Mouse (Mus musculus): ENCODE results near the gene Wbp2nl.
A peak's percentile ranks its signal among the peaks of the same experiment; 100 is the strongest.

Wbp2nl gene

DNA sequence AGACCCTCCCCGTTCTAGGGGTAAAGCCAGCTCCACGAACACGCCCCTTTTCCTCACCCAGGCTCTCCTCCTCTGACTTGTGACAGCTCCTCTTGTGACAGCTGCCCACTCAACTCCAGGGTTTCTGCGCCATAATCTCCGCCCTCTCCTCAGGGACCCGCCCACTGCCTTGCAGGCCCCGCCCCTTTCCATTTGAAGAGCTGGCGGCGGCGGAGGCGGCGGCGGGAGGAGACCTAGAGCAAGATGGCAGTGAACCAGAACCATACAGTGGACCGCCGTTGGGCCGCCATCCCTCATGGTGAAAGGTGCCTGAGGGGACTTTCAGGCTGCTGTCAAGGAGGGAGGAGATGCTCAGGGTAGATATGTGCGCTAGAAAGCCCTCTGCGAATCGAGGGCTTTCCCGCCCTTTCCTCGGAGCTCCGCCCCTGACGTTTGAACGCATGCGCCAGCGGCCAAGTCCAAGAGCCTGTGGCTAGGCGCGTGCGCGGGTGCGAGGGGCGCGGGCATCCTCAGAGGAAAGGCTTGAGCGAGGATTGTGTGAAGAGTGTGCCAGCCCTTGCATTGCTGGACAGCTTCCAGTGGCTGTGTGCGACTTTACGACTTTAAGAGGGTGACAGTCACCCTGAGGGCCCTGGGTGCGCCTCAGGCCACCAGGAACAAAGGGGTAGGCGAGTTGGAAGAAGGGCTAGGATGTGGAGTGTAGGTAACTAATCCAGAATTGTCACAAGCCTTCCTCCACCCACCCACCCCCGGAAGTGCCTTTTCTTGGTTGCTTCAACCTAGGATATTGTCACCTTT is at the start of gene Wbp2nl:
Gene Wbp2nl (plus strand): TSS at position 191 of the 798 bp plus-strand sequence.
- DNase-seq (ENCODE audit: low read depth, low spot score) = no peak

DNA sequence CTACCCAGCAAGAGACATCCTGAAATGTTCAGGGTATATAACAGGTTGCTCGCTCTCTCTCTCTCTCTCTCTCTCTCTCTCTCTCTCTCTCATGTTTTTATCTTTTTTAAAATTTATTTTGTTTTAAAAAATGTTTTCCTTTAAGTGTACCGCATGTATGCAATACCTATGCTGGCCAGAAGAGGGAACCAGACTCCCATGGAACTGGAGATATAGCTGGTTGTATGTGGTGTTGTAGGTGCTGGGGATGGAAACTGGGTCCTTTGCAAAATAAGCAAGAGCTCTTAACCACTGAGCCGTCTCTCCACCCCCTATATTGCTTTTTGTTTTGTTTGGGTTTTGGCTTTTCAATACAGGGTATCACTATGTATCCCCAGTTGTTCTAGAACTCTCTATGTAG is 47.2 kb upstream of the Wbp2nl start:
- DNase-seq (ENCODE audit: low read depth, low spot score) = no peak

DNA sequence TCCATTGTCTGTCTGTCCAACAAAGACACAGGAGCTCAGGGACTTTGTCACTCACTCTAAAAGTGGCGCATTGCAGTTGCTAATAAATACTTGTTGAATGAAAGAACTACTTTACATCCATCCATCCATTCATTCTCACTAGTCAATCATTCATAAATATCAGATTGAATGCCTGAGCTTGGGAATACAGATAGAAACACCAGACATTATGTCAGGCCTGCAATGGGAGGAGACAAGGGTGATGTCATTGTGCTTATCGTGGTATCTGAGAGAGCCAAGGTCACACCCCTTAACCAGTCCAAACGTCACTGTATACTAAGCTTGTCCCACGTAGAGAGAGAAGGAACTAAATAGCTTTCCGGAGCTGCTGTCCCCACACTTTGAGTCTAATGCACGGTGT is 46.7 kb upstream of the Wbp2nl start, which contains the start of gene 1500009C09Rik:
Gene 1500009C09Rik (plus strand): TSS at position 301 of the 400 bp plus-strand sequence.
- no peak for DNase-seq (ENCODE audit: low read depth, low spot score)

- DNase-seq (ENCODE audit: low read depth, low spot score) = no peak
Observed at GRCm38 (mm10) chr15:82255248-82255647, 43.5 kb upstream of the Wbp2nl start.

- DNase-seq (ENCODE audit: low read depth, low spot score) = no peak
Observed at GRCm38 (mm10) chr15:82255944-82256383, 42.8 kb upstream of the Wbp2nl start.

DNA sequence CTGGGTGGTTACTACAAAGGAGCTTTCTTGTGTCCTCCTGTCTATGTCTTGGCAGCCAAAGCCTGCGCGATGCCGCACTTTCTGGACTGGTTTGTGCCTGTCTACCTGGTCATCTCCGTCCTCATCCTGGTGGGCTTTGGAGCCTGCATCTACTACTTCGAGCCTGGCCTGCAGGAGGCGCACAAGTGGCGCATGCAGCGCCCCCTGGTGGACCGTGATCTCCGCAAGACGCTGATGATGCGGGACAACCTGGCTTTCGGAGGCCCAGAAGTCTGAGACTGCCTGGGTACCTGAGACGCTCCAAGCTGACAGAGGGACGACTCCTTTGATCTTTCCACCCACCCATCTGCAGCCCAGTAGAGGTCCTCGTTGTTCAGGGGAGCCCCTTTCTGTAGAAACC is 39.2 kb upstream of the Wbp2nl start:
- peak; percentile 39 for DNase-seq (ENCODE audit: low read depth, low spot score)

- DNase-seq (ENCODE audit: low read depth, low spot score) = peak; percentile 38
Observed at GRCm38 (mm10) chr15:82266356-82266755, 32.4 kb upstream of the Wbp2nl start.

DNA sequence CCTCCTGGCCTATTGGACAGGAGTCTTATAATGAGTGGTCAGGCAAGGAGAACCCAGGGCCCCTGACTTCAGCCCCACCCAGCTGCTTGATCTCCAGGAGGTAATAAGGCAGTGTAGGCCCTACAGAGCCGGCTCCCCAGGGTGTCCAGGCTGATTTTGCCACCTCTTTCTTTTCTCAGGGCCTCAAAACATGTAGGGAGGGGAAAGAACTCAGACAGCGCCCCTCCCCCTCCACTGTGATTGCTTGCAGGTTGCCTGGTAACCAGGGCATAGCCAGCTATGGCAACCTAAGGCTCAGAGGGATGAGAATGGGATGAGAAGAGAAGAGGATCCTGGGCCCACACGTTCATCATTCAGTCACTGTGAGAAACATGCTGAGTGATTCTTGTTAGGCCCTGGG is 30.6 kb upstream of the Wbp2nl start:
- DNase-seq (ENCODE audit: low read depth, low spot score) = no peak

GRCm38 (mm10) chr15:82268783-82269182 is 30.0 kb upstream of the Wbp2nl start:
- DNase-seq (ENCODE audit: low read depth, low spot score) = no peak

DNA sequence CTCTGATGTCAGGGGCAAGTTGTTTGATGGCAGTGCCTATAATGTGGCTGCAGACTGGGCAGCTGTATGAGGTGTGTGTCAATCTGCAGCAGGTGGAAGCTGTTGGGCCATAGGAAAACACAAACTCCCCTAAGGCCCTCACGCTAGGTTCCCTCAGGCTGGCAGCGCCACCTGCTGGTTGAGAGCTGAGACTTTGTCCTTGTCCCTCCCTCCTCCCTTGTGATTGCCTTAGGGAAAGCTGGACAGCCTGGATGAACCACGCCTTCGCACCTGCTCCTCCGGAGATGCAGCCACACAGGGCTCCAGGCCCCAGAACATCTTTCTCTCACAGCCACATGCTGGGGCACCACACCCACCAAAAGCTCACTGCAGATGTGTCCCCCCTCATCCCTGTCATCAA is 27.6 kb upstream of the Wbp2nl start:
- DNase-seq (ENCODE audit: low read depth, low spot score) = peak; percentile 53

- no peak for DNase-seq (ENCODE audit: low read depth, low spot score)
Observed at GRCm38 (mm10) chr15:82272295-82272694, 26.5 kb upstream of the Wbp2nl start.

GRCm38 (mm10) chr15:82274593-82274926 is 24.2 kb upstream of the Wbp2nl start, which contains the start of gene Sept3:
Gene Sept3 (plus strand): TSS chr15:82274893.
- DNase-seq (ENCODE audit: low read depth, low spot score) = no peak

DNA sequence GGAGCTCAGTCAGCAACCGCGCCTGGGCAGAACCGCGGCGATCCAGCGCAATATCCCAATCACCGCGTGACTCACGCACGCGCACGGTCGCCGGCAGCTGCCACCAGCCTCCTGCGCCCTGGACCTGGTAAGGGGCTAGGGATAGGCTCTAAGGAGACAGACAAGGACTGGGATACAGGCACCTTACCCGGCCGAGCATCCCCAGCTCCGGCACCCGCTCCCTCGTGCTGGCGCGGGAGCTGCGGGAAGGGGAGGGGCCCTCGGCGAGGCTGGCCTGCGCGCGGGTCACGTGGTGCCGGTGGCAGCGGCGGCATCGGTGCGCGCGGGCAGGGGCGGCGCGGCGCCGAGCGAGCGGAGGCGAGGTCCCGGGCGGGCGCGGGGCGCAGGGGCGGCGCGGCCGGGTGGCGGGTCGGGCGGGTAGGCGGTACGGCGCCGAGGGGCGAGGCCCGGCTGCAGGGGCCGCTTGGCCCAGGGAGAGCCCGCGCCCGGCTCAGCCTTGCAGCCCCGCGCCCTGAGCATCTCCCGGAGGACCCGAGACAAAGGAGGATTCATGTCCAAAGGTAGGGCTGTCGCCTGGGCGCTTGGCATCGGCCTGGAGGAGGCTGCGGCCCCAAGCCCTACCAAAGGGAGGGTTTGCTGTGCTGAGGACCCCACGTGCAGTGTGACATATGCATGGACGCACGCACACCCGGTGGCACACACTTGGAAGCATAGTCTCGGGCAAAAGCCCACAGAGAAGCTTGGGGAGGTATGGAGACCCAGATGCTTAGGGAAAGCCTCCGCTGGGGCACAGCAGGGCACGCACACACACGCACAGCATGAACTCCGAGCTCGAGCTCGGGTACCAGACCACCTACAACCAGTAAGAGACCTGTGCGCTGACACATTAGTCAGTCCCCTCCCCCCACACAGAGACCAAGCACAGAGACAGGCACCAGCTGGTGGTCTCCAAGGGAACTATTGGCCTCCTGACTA is 23.5 kb upstream of the Wbp2nl start:
- no peak for DNase-seq (ENCODE audit: low read depth, low spot score)

DNA sequence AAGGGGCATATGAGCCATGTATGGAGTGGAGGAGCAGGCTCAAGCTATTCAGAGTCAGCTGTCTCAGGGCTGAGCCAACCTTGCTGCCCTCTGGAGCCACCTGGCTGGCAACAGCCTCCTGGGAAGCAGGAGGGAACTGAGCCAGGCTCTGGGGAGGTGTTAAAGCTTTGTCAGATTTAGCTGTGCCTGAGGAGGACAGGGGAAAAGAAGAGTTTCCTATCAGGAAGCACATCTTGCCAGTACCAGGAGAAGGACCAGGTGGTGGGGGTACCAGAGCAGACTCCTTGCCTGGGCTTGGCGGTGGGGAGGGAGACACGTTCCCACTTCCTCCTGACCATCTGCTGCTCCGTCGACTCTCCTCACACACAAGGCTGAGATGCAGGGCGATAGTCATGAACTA is 21.2 kb upstream of the Wbp2nl start:
- no peak for DNase-seq (ENCODE audit: low read depth, low spot score)

DNA sequence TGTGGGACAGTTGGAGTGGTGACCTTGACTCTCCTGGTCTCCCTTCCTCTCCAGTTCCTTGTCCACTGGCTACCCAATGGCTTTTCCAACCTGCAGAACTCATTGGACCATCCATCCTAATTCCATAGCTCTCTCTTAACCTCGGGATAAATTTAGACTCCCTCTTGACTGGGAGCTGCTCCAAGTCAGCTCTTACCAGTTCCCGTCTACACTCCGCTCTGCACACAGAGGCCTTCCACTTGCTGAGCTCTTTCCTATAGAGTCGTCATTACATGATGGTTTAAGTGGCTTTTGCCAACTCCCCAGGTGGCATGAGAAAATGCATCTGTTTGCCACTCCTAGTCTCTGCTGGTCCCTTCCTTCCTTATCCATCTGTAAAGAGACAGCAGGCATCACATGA is 18.1 kb upstream of the Wbp2nl start:
- DNase-seq (ENCODE audit: low read depth, low spot score) = no peak

DNA sequence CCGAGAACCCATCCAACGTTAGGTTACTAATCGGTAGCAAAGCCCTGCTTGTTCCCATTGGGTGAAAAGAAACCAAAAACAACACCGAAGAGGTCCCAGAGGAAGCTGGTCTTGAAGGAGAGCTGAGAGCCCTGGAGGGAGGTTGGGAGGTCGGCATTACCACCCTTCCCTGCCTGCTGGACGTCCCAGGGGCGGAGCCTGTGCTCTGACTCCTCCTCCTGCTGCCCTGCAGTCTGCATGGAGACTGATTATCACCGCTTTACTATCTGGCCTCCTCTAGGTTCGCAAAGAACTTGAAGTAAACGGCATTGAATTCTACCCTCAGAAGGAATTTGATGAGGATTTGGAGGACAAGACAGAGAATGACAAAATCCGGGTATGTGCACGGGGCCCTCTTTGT is 12.6 kb upstream of the Wbp2nl start:
- no peak for DNase-seq (ENCODE audit: low read depth, low spot score)

GRCm38 (mm10) chr15:82290252-82290651 is 8.5 kb upstream of the Wbp2nl start:
- DNase-seq (ENCODE audit: low read depth, low spot score) = no peak

DNA sequence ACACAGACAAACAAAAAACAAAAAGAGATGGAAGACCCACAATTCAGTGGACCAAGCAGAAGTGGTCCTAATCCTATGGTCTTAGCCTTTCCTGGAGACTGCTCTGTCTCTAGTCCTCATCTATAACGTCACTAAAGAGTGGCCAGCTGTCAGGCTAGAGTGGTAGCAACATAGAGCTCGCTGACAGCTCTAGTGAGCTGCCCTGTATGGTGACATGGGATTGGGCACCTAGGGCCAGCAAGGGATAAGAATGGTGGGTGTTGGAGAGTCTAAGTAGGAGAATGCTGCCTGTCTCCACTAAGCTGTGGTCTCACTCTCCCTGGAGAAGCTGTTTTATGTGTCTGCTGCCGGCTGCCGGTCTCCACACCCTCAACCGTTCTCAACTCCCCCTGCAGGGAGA is 5.9 kb upstream of the Wbp2nl start:
- no peak for DNase-seq (ENCODE audit: low read depth, low spot score)

- no peak for DNase-seq (ENCODE audit: low read depth, low spot score)
Observed at GRCm38 (mm10) chr15:82293271-82293711, 5.5 kb upstream of the Wbp2nl start.

DNA sequence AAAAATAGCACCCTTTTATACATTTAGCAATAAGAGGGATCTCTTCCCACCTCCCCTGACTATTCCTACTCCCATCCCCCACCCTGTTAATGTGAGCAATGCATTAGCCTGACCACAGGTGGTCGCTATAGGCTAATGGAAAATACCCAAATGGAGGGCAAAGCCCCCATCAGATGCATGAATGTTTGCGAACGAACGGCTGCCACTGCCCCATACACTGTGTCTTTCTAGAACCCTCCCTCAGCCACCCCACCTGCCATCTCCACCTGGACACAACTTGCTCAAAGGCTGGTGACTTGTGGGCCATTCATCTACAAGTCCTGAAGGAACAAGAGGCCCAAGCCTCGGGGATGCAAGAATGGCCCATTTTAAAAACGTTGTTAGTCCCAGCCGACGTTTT is 4.7 kb upstream of the Wbp2nl start:
- no peak for DNase-seq (ENCODE audit: low read depth, low spot score)

- no peak for DNase-seq (ENCODE audit: low read depth, low spot score)
Observed at GRCm38 (mm10) chr15:82307107-82307506, 8.4 kb downstream of the Wbp2nl start.

DNA sequence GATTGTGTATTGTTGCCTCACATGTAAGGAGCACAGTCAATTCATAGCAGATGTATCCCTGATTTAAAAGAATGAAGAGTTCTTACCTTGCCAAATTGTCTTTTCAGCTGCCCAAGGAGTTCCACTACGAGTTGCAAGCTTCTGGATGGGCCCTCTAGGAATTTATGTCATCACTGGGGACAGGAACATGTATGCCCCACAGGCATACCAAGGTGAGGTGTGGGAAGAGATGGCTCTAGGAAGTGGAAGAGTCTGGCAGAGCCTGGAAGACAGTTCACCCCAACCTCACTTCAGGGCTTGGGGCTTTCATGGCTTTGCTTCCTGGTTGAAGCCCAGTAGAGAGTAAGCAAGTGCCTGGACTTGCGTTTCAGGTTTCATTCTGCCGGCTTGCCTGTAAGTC is 9.7 kb downstream of the Wbp2nl start:
- no peak for DNase-seq (ENCODE audit: low read depth, low spot score)

Measured in c-Kit-negative CD71-positive TER-119-positive erythroid progenitor cells, embryonic 14.5 days (primary cell).